Mouse (Mus musculus): ENCODE results near the gene Gm4922. TPM values are rescaled to one million over a fixed set of nuclear protein-coding genes. Genes with fewer than 3 reads are reported as not detected.

Gm4922 gene
- total and polyA plus RNA-seq, 3 experiments, result not detected

- H3K9me3 ChIP-seq (replicated peaks; ENCODE audit: low read length), result no peaks in the 10 kb centered on the region
- DNase-seq (ENCODE audit: extremely low read depth), result no peak
- H3K4me1 ChIP-seq (ENCODE audit: control insufficient read depth in 1 of 2, insufficient read depth in 2 of 2), result no peaks in the 10 kb centered on the region
- H3K36me3 ChIP-seq (replicated peaks in 1 of 2; ENCODE audit: control insufficient read depth in 1 of 2, insufficient read depth in 1 of 2, low read length in 1 of 2), result no peaks in the 10 kb centered on the region
- no peak overlapping the region for H3K4me3 ChIP-seq (replicated peaks in 1 of 3; ENCODE audit: low read depth in 2 of 3, low read length in 2 of 3, poor library complexity in 1 of 3)
- peaks cover 2% of the 10 kb centered on the region for H3K27me3 ChIP-seq (replicated peaks)
- TF ChIP-seq CTCF (conservative IDR thresholded peaks at IDR 0.05 in 1 of 2, IDR thresholded peaks at IDR 0.05 in 1 of 2; ENCODE audit: low read depth in 2 of 2, low read length in 2 of 2), result no peak
- TF ChIP-seq NELFE (IDR thresholded peaks at IDR 0.05; ENCODE audit: low read depth, low read length), result no peak
- no peak for TF ChIP-seq IRF4 (IDR thresholded peaks at IDR 0.05; ENCODE audit: low read depth, low read length)
- no peak for TF ChIP-seq TBP (conservative IDR thresholded peaks at IDR 0.05; ENCODE audit: low read depth, low read length)
- TF ChIP-seq GABPA (IDR thresholded peaks at IDR 0.05; ENCODE audit: insufficient replicate concordance, low read depth, low read length), result no peak
- TF ChIP-seq USF1 (IDR thresholded peaks at IDR 0.05; ENCODE audit: low read depth, low read length), result no peak
- TF ChIP-seq TCF12 (IDR thresholded peaks at IDR 0.05; ENCODE audit: low read depth, low read length), result no peak
- TF ChIP-seq MAX (IDR thresholded peaks at IDR 0.05; ENCODE audit: low read length), result no peak
- no peak for TF ChIP-seq RCOR1 (conservative IDR thresholded peaks at IDR 0.05; ENCODE audit: low read depth, low read length)
- TF ChIP-seq RAD21 (IDR thresholded peaks at IDR 0.05; ENCODE audit: low read depth, low read length), result no peak
- no peak for TF ChIP-seq ELF1 (IDR thresholded peaks at IDR 0.05; ENCODE audit: low read depth, low read length)
- TF ChIP-seq JUND (conservative IDR thresholded peaks at IDR 0.05; ENCODE audit: low read depth, low read length), result no peak
- TF ChIP-seq MYC (IDR thresholded peaks at IDR 0.05; ENCODE audit: low read depth, low read length), result no peak
- dilution Hi-C loops (cut with MboI; ENCODE audit: extremely low pct_ligation_motif_present, extremely low pct_unique_long_range_greater_than_20kb, low sequenced_read_pairs) (no loop called here), in situ Hi-C loops (cut with MboI; ENCODE audit: low pct_ligation_motif_present, low pct_unique_long_range_greater_than_20kb, low sequenced_read_pairs) (no loop called here)
- no peak overlapping the region for H3K9ac ChIP-seq (ENCODE audit: insufficient read depth, low read depth)
- H3K79me2 ChIP-seq (replicated peaks; ENCODE audit: control insufficient read depth, extremely low read depth, insufficient read depth, poor library complexity, severe bottlenecking), result no peaks in the 10 kb centered on the region
- no peak overlapping the region for H3K27ac ChIP-seq (ENCODE audit: insufficient read depth, low read depth)
- no peak overlapping the region for H3K4me2 ChIP-seq (ENCODE audit: insufficient read depth, low read depth, poor library complexity, severe bottlenecking)
These were observed 30.0 kb upstream of the Gm4922 start for GRCm38 (mm10) chr10:18816560-18816959.

GRCm38 (mm10) chr10:18811751-18812150 is 25.2 kb upstream of the Gm4922 start:
- Histone ChIP-seq H3K36me3 (replicated peaks in 1 of 2; ENCODE audit: control insufficient read depth in 1 of 2, insufficient read depth in 1 of 2, low read length in 1 of 2) (no peaks in the 10 kb centered on the region), H3K9ac (ENCODE audit: insufficient read depth, low read depth) (no peak overlapping the region), H3K4me1 (ENCODE audit: control insufficient read depth in 1 of 2, insufficient read depth in 2 of 2) (no peaks in the 10 kb centered on the region), H3K27me3 (replicated peaks) (no peaks in the 10 kb centered on the region), H3K27ac (ENCODE audit: insufficient read depth, low read depth) (no peak overlapping the region), H3K4me3 (replicated peaks in 1 of 3; ENCODE audit: low read depth in 2 of 3, low read length in 2 of 3, poor library complexity in 1 of 3) (no peak overlapping the region), H3K9me3 (replicated peaks; ENCODE audit: low read length) (no peaks in the 10 kb centered on the region), H3K79me2 (replicated peaks; ENCODE audit: control insufficient read depth, extremely low read depth, insufficient read depth, poor library complexity, severe bottlenecking) (no peaks in the 10 kb centered on the region), H3K4me2 (ENCODE audit: insufficient read depth, low read depth, poor library complexity, severe bottlenecking) (no peak overlapping the region)
- no peak for DNase-seq (ENCODE audit: extremely low read depth)
- dilution Hi-C loops (cut with MboI; ENCODE audit: extremely low pct_ligation_motif_present, extremely low pct_unique_long_range_greater_than_20kb, low sequenced_read_pairs) (no loop called here), in situ Hi-C loops (cut with MboI; ENCODE audit: low pct_ligation_motif_present, low pct_unique_long_range_greater_than_20kb, low sequenced_read_pairs) (no loop called here)
- TF ChIP-seq MXI1 (IDR thresholded peaks at IDR 0.05; ENCODE audit: low read depth, low read length) (no peak), PAX5 (IDR thresholded peaks at IDR 0.05; ENCODE audit: low read length) (no peak), RCOR1 (conservative IDR thresholded peaks at IDR 0.05; ENCODE audit: low read depth, low read length) (no peak), RAD21 (IDR thresholded peaks at IDR 0.05; ENCODE audit: low read depth, low read length) (no peak), POLR2AphosphoS2 (IDR thresholded peaks at IDR 0.05; ENCODE audit: low read depth, low read length) (no peak), E2F4 (IDR thresholded peaks at IDR 0.05; ENCODE audit: insufficient replicate concordance, low read depth, low read length) (no peak), KAT2A (IDR thresholded peaks at IDR 0.05; ENCODE audit: insufficient replicate concordance, low read length) (no peak), MAX (IDR thresholded peaks at IDR 0.05; ENCODE audit: low read length) (no peak), ZNF384 (IDR thresholded peaks at IDR 0.05; ENCODE audit: low read depth, low read length) (no peak), HCFC1 (IDR thresholded peaks at IDR 0.05; ENCODE audit: low read depth, low read length) (no peak), JUND (conservative IDR thresholded peaks at IDR 0.05; ENCODE audit: low read depth, low read length) (no peak), TCF12 (IDR thresholded peaks at IDR 0.05; ENCODE audit: low read depth, low read length) (no peak), ZKSCAN1 (IDR thresholded peaks at IDR 0.05; ENCODE audit: borderline replicate concordance, low read depth, low read length) (no peak), CHD1 (IDR thresholded peaks at IDR 0.05; ENCODE audit: low read depth, low read length) (no peak), SIN3A (IDR thresholded peaks at IDR 0.05; ENCODE audit: low read length) (no peak), JUN (IDR thresholded peaks at IDR 0.05; ENCODE audit: insufficient read depth, low read depth, low read length) (no peak), USF1 (IDR thresholded peaks at IDR 0.05; ENCODE audit: low read depth, low read length) (no peak), BHLHE40 (IDR thresholded peaks at IDR 0.05; ENCODE audit: low read depth, low read length) (no peak), UBTF (IDR thresholded peaks at IDR 0.05; ENCODE audit: low read depth, low read length) (no peak), USF2 (conservative IDR thresholded peaks at IDR 0.05; ENCODE audit: low read depth, low read length) (no peak)

Measured in CH12.LX (cell line).